Mouse (Mus musculus) CD4-positive naive resting alpha-beta T cell, adult 76 days (primary cell): ENCODE data around the gene Ifnb1. TPM values are rescaled to one million over a fixed set of nuclear protein-coding genes. Genes with fewer than 3 reads are reported as not detected.

Source experiments
- total RNA-seq: library from RNA; stranded (reverse); gene quantifications from one replicate; pipeline ENCODE4 v1.2.4, GENCODE M21; 2023

Gene Ifnb1
- total RNA-seq, result not detected

GRCm38 (mm10) chr4:88522674-88523073, at the start of gene Ifnb1:
Gene Ifnb1 (minus strand): TSS chr4:88522774.

GRCm38 (mm10) chr4:88571698-88572097, 49.1 kb upstream of the Ifnb1 start, which contains the start of gene Ifna14:
Gene Ifna14 (minus strand): TSS chr4:88571798.

GRCm38 (mm10) chr4:88558145-88558544, 35.6 kb upstream of the Ifnb1 start, which contains the start of gene Ifna15:
Gene Ifna15 (minus strand): TSS chr4:88558245.

Other genes with a start within 250 kb of the Ifnb1 start
- gene Hacd4, start 83.8 kb downstream of the Ifnb1 start, total RNA-seq, result 0.50 TPM
- gene Ifna15, start 35.5 kb upstream of the Ifnb1 start, total RNA-seq, result not detected
- not detected for gene Ifna14, start 49.0 kb upstream of the Ifnb1 start, total RNA-seq
- gene Ifna9, start 69.6 kb upstream of the Ifnb1 start, total RNA-seq, result not detected
- gene Ifna12, start 80.6 kb upstream of the Ifnb1 start, total RNA-seq, result not detected
- gene C87499, start 111.6 kb upstream of the Ifnb1 start, total RNA-seq, result not detected
- not detected for gene Ifna13, start 121.7 kb upstream of the Ifnb1 start, total RNA-seq
- gene Ifna16, start 154.2 kb upstream of the Ifnb1 start, total RNA-seq, result not detected
- gene Ifna2, start 161.1 kb upstream of the Ifnb1 start, total RNA-seq, result not detected
- not detected for gene Ifnab, start 168.6 kb upstream of the Ifnb1 start, total RNA-seq
- 2.1 TPM for gene Gm26566, start 199.0 kb upstream of the Ifnb1 start, total RNA-seq
- 46.0 TPM for gene Klhl9, start 199.7 kb upstream of the Ifnb1 start, total RNA-seq
- gene Gm13271, start 232.1 kb upstream of the Ifnb1 start, total RNA-seq, result not detected
- gene Gm13283, start 237.3 kb upstream of the Ifnb1 start, total RNA-seq, result not detected